Mouse (Mus musculus) CD4-positive, CD25-positive, alpha-beta regulatory T cell, adult 4 months (primary cell): ENCODE measurements around the gene Gpr171. TPM values are rescaled to one million over a fixed set of nuclear protein-coding genes. Genes with fewer than 3 reads are reported as not detected.
"Not testable (repeated sequence)": the region's sequence is repeated elsewhere in the genome, so short reads cannot be mapped to it uniquely, and the experiment has no call there.

Source experiments
- ATAC-seq: one replicate; pipeline ENCODE4 v1.8.0; 2017
- polyA plus RNA-seq, 2 experiments: library from polyadenylated mRNA; unstranded; fragments of 100-300 nt; shearing (Covaris generic); gene quantifications; one replicate each; pipeline ENCODE4 v1.2.1; 2017

Gene Gpr171
- polyA plus RNA-seq = 10 to 100 TPM; 37.2 to 38.7 TPM

DNA sequence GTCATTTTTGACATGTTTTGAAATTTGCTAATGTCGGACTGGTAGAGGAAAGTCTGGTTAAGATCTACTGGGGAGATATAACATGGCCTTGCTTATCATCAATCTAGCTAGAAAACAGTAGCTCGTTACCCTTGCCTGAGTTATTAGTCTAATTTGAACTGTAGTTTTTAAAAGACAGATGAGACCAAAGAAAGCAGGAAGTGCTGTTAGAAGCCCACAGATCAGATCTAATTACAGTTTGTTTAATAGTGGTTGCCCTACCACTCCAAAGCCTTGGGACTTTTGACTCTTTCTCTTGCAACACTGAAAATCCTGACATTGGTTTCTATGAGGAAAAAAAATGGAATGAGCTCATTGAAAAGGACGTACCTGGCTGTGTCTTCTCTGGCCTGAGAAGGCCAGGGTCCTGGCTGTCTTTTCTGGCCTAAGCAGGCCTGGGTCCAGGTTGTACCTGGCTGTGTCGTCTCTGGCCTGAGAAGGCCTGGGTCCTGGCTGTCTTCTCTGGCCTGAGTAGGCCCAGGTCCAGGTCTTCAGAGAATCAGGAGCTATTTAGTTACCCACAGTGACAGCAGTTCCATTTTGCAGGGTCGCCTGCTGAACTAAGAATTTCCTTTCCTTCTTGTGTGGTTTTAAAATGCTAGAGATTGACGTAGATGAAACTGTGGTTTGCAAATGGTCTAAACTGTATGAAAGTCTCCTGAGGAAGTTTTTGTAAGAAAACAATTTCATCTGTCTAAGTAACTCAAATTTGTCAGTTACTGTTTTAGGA, at the start of gene Gpr171:
Gene Gpr171, minus strand, starts transcription at position 604 of the 769 bp plus-strand sequence.
- peak; percentile 87 for ATAC-seq

- ATAC-seq = no peak
These were observed 49.0 kb upstream of the Gpr171 start for GRCm38 (mm10) chr3:59150624-59151023.

DNA sequence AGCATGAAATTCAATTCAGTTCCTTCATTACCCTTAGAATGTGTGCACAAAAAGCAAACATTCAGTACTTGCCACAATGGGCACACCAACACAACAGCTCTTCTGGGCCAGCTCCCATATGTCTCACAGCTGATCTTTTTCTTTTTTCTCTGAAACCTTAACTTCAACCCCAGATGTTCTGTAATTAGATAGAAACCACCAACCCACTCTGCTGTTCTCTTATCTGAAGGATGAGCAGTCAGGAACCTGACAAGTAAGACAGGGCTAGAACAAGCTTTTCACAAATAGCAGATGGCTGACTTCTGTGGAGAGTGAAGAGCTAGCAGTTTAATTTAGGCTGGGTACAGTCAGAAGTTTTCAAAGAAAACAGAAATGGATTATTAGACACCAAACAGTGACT, 48.0 kb upstream of the Gpr171 start:
- no peak for ATAC-seq

DNA sequence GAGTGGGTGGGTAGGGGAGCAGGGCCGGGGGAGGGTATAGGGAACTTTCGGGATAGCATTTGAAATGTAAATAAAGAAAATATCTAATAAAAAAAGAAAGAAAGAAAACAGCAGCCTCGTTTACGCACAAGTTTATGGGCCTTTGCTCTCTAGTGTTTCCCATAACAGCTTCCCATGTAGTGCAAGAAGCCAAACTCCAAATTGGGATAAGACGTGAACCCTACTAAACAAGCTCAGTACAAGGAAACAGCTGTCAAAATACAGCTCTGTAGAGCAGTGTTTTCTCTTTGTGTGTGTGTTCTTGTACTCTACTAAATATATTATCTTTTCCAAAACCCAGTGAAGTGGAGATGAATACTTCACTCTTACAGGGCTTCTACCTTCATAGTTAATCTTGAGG, 43.6 kb upstream of the Gpr171 start:
- ATAC-seq = no peak

DNA sequence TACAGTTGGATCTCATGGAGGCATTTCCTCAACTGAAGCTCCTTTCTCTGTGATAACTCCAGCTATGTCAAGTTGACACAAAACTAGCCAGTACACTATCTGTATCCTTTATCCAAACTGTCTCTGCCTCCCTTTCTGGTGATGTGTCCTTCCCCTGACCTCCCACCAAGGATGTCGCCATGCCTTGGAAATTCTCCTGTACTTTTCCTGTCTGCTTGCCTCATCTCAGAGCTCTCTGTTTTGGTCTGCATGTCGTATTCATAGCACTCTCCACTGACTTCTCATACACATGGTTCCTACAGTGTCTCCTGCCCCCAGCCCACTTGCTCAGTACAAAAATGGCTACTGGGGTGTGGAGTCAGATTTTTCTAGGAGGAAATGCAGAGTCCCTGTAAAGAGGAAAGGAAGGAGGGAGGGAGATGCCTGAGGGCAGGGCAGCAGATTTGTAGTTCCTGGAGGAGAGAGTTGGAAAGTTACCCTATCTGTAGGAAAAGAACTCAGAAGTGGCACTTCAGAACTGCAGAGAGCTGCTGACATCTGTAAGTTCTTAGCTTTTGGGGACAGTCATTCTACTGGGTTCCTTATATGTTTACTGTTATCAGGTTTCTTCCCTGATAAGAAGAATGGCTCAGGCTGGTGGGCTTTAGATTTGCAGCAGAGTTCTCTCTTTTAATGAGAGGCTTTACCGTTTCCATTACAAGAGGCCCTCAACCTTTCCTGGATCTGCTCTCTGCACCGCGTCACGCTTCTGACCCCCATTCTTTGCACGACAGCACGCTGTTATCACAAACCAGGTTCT, 40.1 kb upstream of the Gpr171 start:
- ATAC-seq = no peak

GRCm38 (mm10) chr3:59140941-59141340, 39.3 kb upstream of the Gpr171 start:
- not testable (repeated sequence) for ATAC-seq

DNA sequence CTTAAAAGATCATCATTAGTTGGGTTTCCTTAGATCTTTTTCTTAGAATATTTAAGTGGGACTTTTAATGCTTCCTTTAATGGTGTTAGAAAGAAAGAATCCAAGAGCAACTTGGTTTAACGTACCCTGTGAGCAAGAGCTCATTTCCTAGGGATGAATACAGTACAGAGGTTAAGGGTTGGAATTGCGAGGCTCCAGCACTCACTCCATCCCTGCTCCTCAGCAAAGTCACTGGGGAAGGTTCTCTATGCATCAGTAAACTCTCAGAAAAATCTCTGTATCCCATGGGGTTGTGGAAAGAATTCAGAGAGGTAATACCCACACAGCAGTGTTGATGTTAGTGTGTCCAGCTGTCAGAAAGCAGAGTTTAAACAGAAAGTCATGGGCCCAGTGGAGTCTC, 38.5 kb upstream of the Gpr171 start:
- no peak for ATAC-seq

- ATAC-seq = no peak
These were observed 38.0 kb upstream of the Gpr171 start for GRCm38 (mm10) chr3:59139651-59140051.

DNA sequence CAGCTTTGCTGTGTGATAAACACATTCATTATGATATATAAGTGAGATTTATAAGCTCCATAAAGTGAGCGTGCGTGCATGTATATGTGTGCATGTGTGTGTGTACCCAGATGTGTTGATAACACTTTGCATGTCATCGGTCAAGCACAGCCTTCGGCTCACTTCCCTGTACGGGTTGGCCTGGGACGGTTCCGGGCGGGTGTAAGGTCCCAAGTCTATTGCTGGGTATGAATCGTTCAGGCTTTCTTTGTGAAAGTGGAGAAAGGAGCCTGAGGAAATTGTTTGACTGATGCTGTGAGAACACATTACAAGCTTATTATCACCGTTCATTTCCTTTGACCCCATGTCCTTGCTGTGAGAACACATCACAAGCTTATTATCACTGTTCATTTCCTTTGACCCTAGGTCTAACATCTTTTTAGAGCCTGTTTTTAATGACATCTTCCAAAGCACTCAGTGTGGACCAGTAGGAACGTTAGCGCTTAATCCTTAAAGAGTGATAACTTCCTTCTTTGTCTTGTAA, 37.4 kb upstream of the Gpr171 start:
- ATAC-seq = no peak

- ATAC-seq = no peak
These were observed 34.5 kb upstream of the Gpr171 start for GRCm38 (mm10) chr3:59135911-59136653.

GRCm38 (mm10) chr3:59133189-59133588, 31.6 kb upstream of the Gpr171 start:
- no peak for ATAC-seq

GRCm38 (mm10) chr3:59131966-59132365, 30.3 kb upstream of the Gpr171 start:
- ATAC-seq = peak; percentile 61

GRCm38 (mm10) chr3:59131081-59131480, 29.5 kb upstream of the Gpr171 start:
- ATAC-seq = no peak

DNA sequence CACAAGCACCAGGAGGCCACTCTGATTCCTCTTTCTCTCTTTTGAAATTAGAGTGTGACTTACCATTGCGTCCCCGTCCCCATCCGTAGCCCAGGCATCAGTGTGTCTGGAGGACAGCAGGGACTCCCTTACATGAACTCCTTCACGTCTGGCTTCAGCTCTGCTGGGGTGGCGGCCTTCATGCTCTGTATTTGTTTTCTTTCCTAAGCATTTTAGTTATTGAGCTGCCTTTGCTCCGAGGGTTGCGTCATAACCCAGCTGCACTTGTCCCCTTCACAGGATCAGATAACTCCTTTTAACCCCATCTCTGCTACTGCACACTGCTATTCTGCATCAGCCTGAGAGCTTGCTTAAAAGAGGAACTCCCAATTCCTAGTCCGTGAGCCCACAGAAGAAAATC, 28.8 kb upstream of the Gpr171 start:
- peak; percentile 50 for ATAC-seq

DNA sequence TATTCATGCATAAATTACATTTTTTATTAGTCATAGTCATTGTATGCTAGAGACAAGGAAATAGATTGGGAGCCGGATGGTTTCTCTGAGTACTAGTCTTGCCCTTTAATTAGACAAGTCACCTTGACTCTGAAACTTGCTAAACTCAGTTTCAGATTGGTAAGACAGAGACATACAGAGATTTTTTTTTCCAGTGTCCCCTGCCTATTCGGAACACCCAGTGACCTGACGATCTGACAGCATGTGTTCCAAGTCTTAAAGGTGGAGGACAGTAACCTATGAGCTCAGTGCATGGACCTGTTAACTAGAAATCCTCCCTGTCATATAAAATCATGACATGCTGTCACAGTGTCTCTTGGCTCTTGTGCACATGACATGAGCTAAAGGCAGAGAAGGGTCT, 27.9 kb upstream of the Gpr171 start:
- ATAC-seq = no peak

DNA sequence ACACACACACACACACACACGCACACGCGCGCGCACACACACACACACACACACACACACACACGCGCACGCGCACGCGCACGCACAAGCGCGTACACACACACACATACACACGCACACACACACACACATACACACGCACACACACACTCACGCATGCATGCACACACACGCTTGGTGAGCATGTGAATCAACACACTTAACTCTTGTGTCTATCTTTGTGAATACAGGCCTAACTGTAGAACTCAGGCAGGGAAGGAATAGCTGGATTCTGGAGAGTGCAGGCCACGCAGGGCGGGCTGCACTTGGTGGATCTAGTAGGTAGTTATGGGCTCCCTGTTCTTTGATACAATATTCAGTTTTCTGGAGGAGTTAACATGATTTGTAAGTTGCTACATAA, 27.1 kb upstream of the Gpr171 start:
- no peak for ATAC-seq

DNA sequence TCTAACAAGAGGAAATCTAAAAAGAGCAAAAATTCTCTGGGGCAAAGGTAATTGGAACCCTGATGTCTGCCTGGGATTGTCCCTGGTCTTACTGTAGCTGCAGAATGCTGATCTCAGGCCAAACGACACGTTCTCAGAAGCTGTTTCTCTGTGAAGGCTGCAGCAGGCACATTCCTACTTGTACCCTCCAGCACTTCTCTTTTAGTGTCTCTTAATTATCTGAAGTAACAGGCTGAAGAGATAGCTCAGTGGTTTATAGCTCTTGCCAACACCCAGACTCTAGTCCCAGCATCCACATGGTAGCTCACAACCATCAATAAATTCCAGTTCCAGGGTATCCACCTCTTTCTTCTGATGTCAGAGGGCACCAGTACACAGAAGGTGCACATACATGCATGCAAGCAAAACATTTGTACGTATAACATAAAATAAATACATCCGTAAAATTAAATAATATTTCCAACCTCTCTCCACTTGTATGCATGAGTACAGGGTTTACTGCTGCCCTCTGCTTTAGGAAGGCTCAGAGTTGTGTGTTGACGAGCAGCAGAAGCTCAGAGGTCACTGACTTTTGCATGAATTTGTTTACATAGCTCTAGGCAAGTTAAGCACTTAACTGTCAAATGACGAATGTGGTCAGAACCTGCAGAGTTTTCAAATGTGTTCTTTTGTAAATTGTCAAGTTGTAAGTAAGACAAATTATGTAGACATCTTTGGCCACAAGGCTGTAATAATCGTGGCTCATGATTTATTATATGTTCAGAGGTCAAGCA, 24.3 kb upstream of the Gpr171 start:
- ATAC-seq = no peak

DNA sequence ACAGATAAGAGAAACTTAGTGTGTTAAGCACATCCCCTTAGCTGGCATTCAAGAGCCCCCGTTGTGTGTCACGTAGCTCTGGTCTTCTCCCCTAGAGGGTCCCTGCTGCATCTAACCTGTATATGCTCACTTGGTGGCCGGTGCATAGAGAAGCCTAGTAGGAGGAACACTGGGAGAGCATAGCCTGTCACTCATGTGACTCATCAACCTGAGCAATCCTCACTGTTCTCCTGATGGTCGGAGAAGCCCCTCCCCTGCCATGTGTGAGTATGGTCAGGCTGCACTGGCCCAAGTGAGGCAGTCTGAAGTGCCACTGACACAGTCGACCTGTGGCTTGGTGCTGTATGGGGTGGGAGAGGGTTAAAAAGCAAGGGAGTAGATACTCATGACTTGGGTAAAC, 23.4 kb upstream of the Gpr171 start:
- ATAC-seq = no peak

- no peak for ATAC-seq
These were observed 20.3 kb upstream of the Gpr171 start for GRCm38 (mm10) chr3:59121780-59122449.

- no peak for ATAC-seq
These were observed 19.6 kb upstream of the Gpr171 start for GRCm38 (mm10) chr3:59121067-59121730.

GRCm38 (mm10) chr3:59113973-59114517, 12.4 kb upstream of the Gpr171 start:
- no peak for ATAC-seq
